25 mouse cellular contexts compared by ENCODE assay signal in genomic region chr5:70993281-70993680, GRCm38 (mm10).
"Had no signal": no experiment of that assay in that cellular context is flagged by ENCODE, and none has a peak within 500 bp of the region (broad histone marks: within the 10 kb centered on the region; RNA-seq: fewer than 3 reads in every experiment).

No protein-coding gene starts in this region.

- H3K9ac ChIP-seq: heart, embryonic 13.5 days; heart, embryonic 15.5 days; hindbrain, embryonic 13.5 days; hindbrain, embryonic 15.5 days; kidney, embryonic 15.5 days; limb, embryonic 13.5 days; limb, embryonic 15.5 days; liver, embryonic 12.5 days; liver, embryonic 14.5 days had no signal

- ATAC-seq: intestine, embryonic 16.5 days; liver, embryonic 12.5 days had no signal

- H3K4me2 ChIP-seq: heart, embryonic 11.5 days; heart, embryonic 13.5 days; heart, embryonic 15.5 days; hindbrain, embryonic 13.5 days; hindbrain, embryonic 15.5 days; kidney, embryonic 15.5 days; limb, embryonic 13.5 days; limb, embryonic 15.5 days; liver, embryonic 12.5 days had no signal

- H3K27me3 ChIP-seq: heart, embryonic 13.5 days; heart, embryonic 15.5 days; hindbrain, embryonic 13.5 days; hindbrain, embryonic 15.5 days; kidney, embryonic 15.5 days; limb, embryonic 13.5 days; limb, embryonic 15.5 days; liver, embryonic 12.5 days had no signal

- H3K36me3 ChIP-seq: heart, embryonic 13.5 days; heart, embryonic 15.5 days; hindbrain, embryonic 13.5 days; hindbrain, embryonic 15.5 days; kidney, embryonic 15.5 days; limb, embryonic 13.5 days; limb, embryonic 15.5 days; liver, embryonic 12.5 days had no signal

- H3K4me3 ChIP-seq: heart, adult 2 months; heart, embryonic 13.5 days; heart, embryonic 15.5 days; hindbrain, embryonic 13.5 days; hindbrain, embryonic 15.5 days; kidney, embryonic 15.5 days; limb, embryonic 13.5 days; limb, embryonic 15.5 days; liver, embryonic 12.5 days had no signal

- DNase-seq: gastrocnemius, postnatal 14 days; gastrocnemius, postnatal 36 days; heart, adult 11 months; heart, adult 2 months; heart, postnatal 14 days; heart, postnatal 36 days; kidney, adult 11 months; kidney, adult 2 months; kidney, adult 9 months; kidney, postnatal 14 days; kidney, postnatal 36 days; layer of hippocampus, postnatal 36 days; left cerebral cortex, postnatal 4 days had no signal

- H3K27ac ChIP-seq: heart, adult 2 months; heart, embryonic 13.5 days; heart, embryonic 15.5 days; hindbrain, embryonic 13.5 days; hindbrain, embryonic 15.5 days; kidney, embryonic 15.5 days; kidney, postnatal 0 days; limb, embryonic 13.5 days; limb, embryonic 15.5 days; liver, embryonic 12.5 days; liver, embryonic 14.5 days had no signal

- H3K4me1 ChIP-seq: heart, embryonic 13.5 days; heart, embryonic 15.5 days; hindbrain, embryonic 13.5 days; hindbrain, embryonic 15.5 days; kidney, embryonic 15.5 days; limb, embryonic 13.5 days; limb, embryonic 15.5 days; liver, embryonic 12.5 days had no signal

- H3K9me3 ChIP-seq: heart, embryonic 13.5 days; heart, embryonic 15.5 days; hindbrain, embryonic 13.5 days; hindbrain, embryonic 15.5 days; kidney, embryonic 15.5 days; limb, embryonic 13.5 days; limb, embryonic 15.5 days; liver, embryonic 12.5 days had no signal
